Mouse (Mus musculus): Measurements from ENCODE around the gene Nfe2.

- TF ChIP-seq NELFE (IDR thresholded peaks at IDR 0.05; ENCODE audit: low read depth, low read length) (peak; percentile 21; the same call in 1 of the 2 replicates), HCFC1 (IDR thresholded peaks at IDR 0.05; ENCODE audit: low read depth, low read length) (no peak), ETS1 (conservative IDR thresholded peaks at IDR 0.05; ENCODE audit: low read depth, low read length) (no peak), TCF12 (IDR thresholded peaks at IDR 0.05; ENCODE audit: low read depth, low read length) (no peak), ZKSCAN1 (IDR thresholded peaks at IDR 0.05; ENCODE audit: borderline replicate concordance, low read depth, low read length) (no peak), RAD21 (IDR thresholded peaks at IDR 0.05; ENCODE audit: low read depth, low read length) (peak; percentile 82), MEF2A (IDR thresholded peaks at IDR 0.05; ENCODE audit: borderline replicate concordance, low read depth, low read length) (no peak), BHLHE40 (IDR thresholded peaks at IDR 0.05; ENCODE audit: low read depth, low read length) (no peak), PAX5 (IDR thresholded peaks at IDR 0.05; ENCODE audit: low read length) (no peak)
Measured at GRCm38 (mm10) chr15:103250195-103250740, 7.9 kb downstream of the Nfe2 start.

Measured in CH12.LX (cell line).